Mouse (Mus musculus) adrenal gland (tissue): ENCODE measurements around the gene Pdcd10.

Experiments used
- intact Hi-C: fragments of 180-260 bp; cut with DNase I; formaldehyde crosslinking; loops from one replicate; pipeline ENCODE4 v1.15.1; 2025

The Pdcd10 gene

GRCm38 (mm10) chr3:75475106-75475505 is 81.5 kb downstream of the Pdcd10 start:
- intact Hi-C loops: no loop called here

- intact Hi-C loops: no loop called here
Measured at GRCm38 (mm10) chr3:75474657-75475056, 82.0 kb downstream of the Pdcd10 start.

- intact Hi-C loops: no loop called here
Measured at GRCm38 (mm10) chr3:75468154-75468553, 88.5 kb downstream of the Pdcd10 start.
